Mouse (Mus musculus) brain, embryonic 14.5 days (tissue): ENCODE results near the gene Prkag2. TPM values are rescaled to one million over a fixed set of nuclear protein-coding genes. Genes with fewer than 3 reads are reported as not detected.

Experiments used
- DNase-seq: peaks from one replicate; pipeline ENCODE4 v3.0.0-alpha.2; 2011; ENCODE audit warnings: low read depth
- CTCF ChIP-seq: fragments of 200-500 bp; IDR thresholded peaks from 2 replicates; pipeline ENCODE4 v1.5.1; 2012; ENCODE audit warnings: inconsistent platforms, mild to moderate bottlenecking, moderate library complexity, borderline replicate concordance; ENCODE audit not compliant: insufficient read depth, insufficient read length; ENCODE audit errors: extremely low read depth
- POLR2A ChIP-seq: fragments of 200-500 bp; IDR thresholded peaks from 2 replicates; pipeline ENCODE4 v1.6.1; 2012; ENCODE audit warnings: mild to moderate bottlenecking, inconsistent platforms, borderline replicate concordance; ENCODE audit not compliant: poor library complexity, insufficient read depth, insufficient read length, severe bottlenecking; ENCODE audit errors: extremely low read depth
- polyA plus RNA-seq: library from polyadenylated mRNA; depleted of rRNA; stranded (reverse); fragments of >200 nt; gene quantifications from 2 replicates; pipeline ENCODE4 v1.2.3, GENCODE M21; 2012; rRNA removed

Gene Prkag2
- polyA plus RNA-seq, 1 experiment, result 99.6 TPM

DNA sequence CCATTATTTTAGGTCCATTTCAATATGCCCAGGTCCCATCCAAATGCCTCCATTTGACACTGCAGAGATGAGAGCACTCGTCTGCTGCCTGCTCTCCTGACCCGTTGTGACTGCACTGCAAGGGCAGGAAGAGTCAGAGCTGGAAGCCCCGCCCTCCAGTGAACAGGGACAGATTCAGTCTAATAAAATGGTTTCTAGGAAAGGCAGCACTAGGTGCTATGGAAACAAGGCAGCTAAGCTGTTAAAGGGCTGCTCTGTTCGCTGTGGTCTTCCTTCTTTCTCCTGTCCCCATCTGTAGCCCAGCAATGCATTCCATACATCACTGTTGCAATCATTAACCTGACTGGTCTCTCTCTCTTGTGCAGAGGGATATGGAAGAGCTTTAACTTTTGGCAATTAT, 287.4 kb downstream of the Prkag2 start:
- TF ChIP-seq POLR2A, result no peak
- no peak for TF ChIP-seq CTCF
- DNase-seq, result no peak

Other genes with a start within 250 kb of the Prkag2 start
- gene Galntl5, start 80.8 kb upstream of the Prkag2 start, polyA plus RNA-seq, result not detected in 2 replicates
- 39.0 and 39.2 TPM in 2 replicates for gene Galnt11, start 121.3 kb upstream of the Prkag2 start, polyA plus RNA-seq
- gene E130116L18Rik, start 122.5 kb upstream of the Prkag2 start, polyA plus RNA-seq, result not detected in 2 replicates